23 mouse cellular contexts compared by ENCODE assay signal in genomic region chr10:19310471-19310870, GRCm38 (mm10). TPM values are rescaled to one million over a fixed set of nuclear protein-coding genes. Genes with fewer than 3 reads are reported as not detected.
DNase-seq lines count a peak whose midpoint lies in the region; ATAC-seq and TF ChIP-seq lines count a peak whose summit lies in the region.
"Had no signal": no experiment of that assay in that cellular context is flagged by ENCODE, and none has a peak within 500 bp of the region (broad histone marks: within the 10 kb centered on the region; RNA-seq: fewer than 3 reads in every experiment).

No protein-coding gene starts in this region.

- peak; percentile 67 for DNase-seq in lung, embryonic 14.5 days
- no peak for DNase-seq in lung, postnatal 36 days
- DNase-seq in hindbrain, postnatal 0 days (ENCODE audit: low spot score), result peak; percentile 39
- DNase-seq in frontal cortex, postnatal 14 days (ENCODE audit: low spot score in 2 of 2), result no peak
- no peak for DNase-seq in ovary, postnatal 36 days (ENCODE audit: low spot score)
- no peak for DNase-seq in layer of hippocampus, postnatal 14 days (ENCODE audit: low spot score in 2 of 2)
- DNase-seq: adrenal gland, adult 8-10 months; cerebellum, adult 11-12 months; gastrocnemius, adult 2 months; heart, adult 11 months; heart, postnatal 36 days; kidney, adult 18-20 months; kidney, postnatal 25 days; right cerebral cortex, postnatal 25 days; thymus, postnatal 25 days had no signal

- H3K9me3 ChIP-seq in lung, embryonic 14.5 days (ENCODE audit: low read depth, low read length), result no peaks in the 10 kb centered on the region
- no peaks in the 10 kb centered on the region for H3K9me3 ChIP-seq in forebrain, embryonic 15.5 days
- H3K9me3 ChIP-seq in hindbrain, postnatal 0 days (ENCODE audit: low read length), result no peaks in the 10 kb centered on the region
- H3K9me3 ChIP-seq: embryonic facial prominence, embryonic 12.5 days; heart, embryonic 13.5 days; neural tube, embryonic 12.5 days had no signal

- no peaks in the 10 kb centered on the region for H3K4me1 ChIP-seq in lung, embryonic 14.5 days (ENCODE audit: insufficient read depth)
- H3K4me1 ChIP-seq in forebrain, embryonic 15.5 days, result peaks cover 18% of the 10 kb centered on the region
- H3K4me1 ChIP-seq in hindbrain, postnatal 0 days (ENCODE audit: insufficient read depth, low read length), result no peaks in the 10 kb centered on the region
- H3K4me1 ChIP-seq: embryonic facial prominence, embryonic 12.5 days; heart, embryonic 13.5 days had no signal

- H3K4me3 ChIP-seq in lung, embryonic 14.5 days (ENCODE audit: low read depth, low read length), result no peak overlapping the region
- H3K4me3 ChIP-seq in forebrain, embryonic 15.5 days, result no peak overlapping the region
- no peak overlapping the region for H3K4me3 ChIP-seq in hindbrain, postnatal 0 days (ENCODE audit: low read length)
- H3K4me3 ChIP-seq: embryonic facial prominence, embryonic 12.5 days; gastrocnemius, adult 2 months; heart, embryonic 13.5 days; neural tube, embryonic 12.5 days had no signal

- no peak overlapping the region for H3K9ac ChIP-seq in lung, embryonic 14.5 days
- no peak overlapping the region for H3K9ac ChIP-seq in forebrain, embryonic 15.5 days (replicated peaks)
- H3K9ac ChIP-seq in hindbrain, postnatal 0 days (replicated peaks; ENCODE audit: low read length), result no peak overlapping the region
- H3K9ac ChIP-seq: embryonic facial prominence, embryonic 12.5 days; heart, embryonic 13.5 days; neural tube, embryonic 12.5 days had no signal

- 21% methylated on average over 5 of the region's 5 CpGs for WGBS in lung, embryonic 14.5 days
- 3% methylated on average over 5 of the region's 5 CpGs for WGBS in forebrain, embryonic 15.5 days
- WGBS in hindbrain, postnatal 0 days, result 12% methylated on average over 5 of the region's 5 CpGs

- H3K27me3 ChIP-seq in lung, embryonic 14.5 days (ENCODE audit: insufficient read depth, low read length), result no peaks in the 10 kb centered on the region
- H3K27me3 ChIP-seq in forebrain, embryonic 15.5 days, result 0 out of 2 replicates have a peak, but pooled peaks cover 2% of the 10 kb centered on the region
- H3K27me3 ChIP-seq in hindbrain, postnatal 0 days (ENCODE audit: insufficient read depth, low read length), result no peaks in the 10 kb centered on the region
- H3K27me3 ChIP-seq: embryonic facial prominence, embryonic 12.5 days; heart, embryonic 13.5 days had no signal

- H3K36me3 ChIP-seq in lung, embryonic 14.5 days (ENCODE audit: insufficient read depth), result no peaks in the 10 kb centered on the region
- no peaks in the 10 kb centered on the region for H3K36me3 ChIP-seq in forebrain, embryonic 15.5 days
- no peaks in the 10 kb centered on the region for H3K36me3 ChIP-seq in hindbrain, postnatal 0 days (ENCODE audit: insufficient read depth, low read length)
- H3K36me3 ChIP-seq: embryonic facial prominence, embryonic 12.5 days; heart, embryonic 13.5 days; neural tube, embryonic 12.5 days had no signal

- no peak for TF ChIP-seq CTCF in lung, embryonic 14.5 days (IDR thresholded peaks at IDR 0.05; ENCODE audit: low read depth)
- no peak for TF ChIP-seq CTCF in hindbrain, postnatal 0 days (IDR thresholded peaks at IDR 0.05; ENCODE audit: low read depth)

- no peak overlapping the region for H3K27ac ChIP-seq in lung, embryonic 14.5 days (ENCODE audit: low read depth)
- peak overlapping the region; percentile 72 for H3K27ac ChIP-seq in forebrain, embryonic 15.5 days (replicated peaks)
- no peak overlapping the region for H3K27ac ChIP-seq in hindbrain, postnatal 0 days
- H3K27ac ChIP-seq: embryonic facial prominence, embryonic 12.5 days; gastrocnemius, adult 2 months; heart, embryonic 13.5 days; neural tube, embryonic 12.5 days had no signal

- no peak for ATAC-seq in lung, embryonic 14.5 days (ENCODE audit: insufficient read depth)
- no peak for ATAC-seq in forebrain, embryonic 15.5 days (replicated peaks)
- ATAC-seq in hindbrain, postnatal 0 days, result no peak

- H3K4me2 ChIP-seq in lung, embryonic 14.5 days, result no peak overlapping the region
- H3K4me2 ChIP-seq in forebrain, embryonic 15.5 days (replicated peaks), result peak overlapping the region; percentile 36
- H3K4me2 ChIP-seq in hindbrain, postnatal 0 days (ENCODE audit: low read depth, low read length), result 0 out of 2 replicates have a peak overlapping the region, but pooled peaks have one; percentile 18
- H3K4me2 ChIP-seq: embryonic facial prominence, embryonic 12.5 days; heart, embryonic 13.5 days; neural tube, embryonic 12.5 days had no signal

RNA-seq across cellular contexts. Expression of gene Olig3, which starts 45.9 kb away (rescaled TPM):
- not detected in 2 replicates for polyA plus RNA-seq in lung, embryonic 14.5 days (2014; fragmentation: Nextera tagmentation; extraction: Ambion mirVana)
- polyA plus RNA-seq in forebrain, embryonic 15.5 days (2015; fragmentation: Nextera tagmentation; extraction: Ambion mirVana), result 0.99 and 1.6 TPM in 2 replicates
- total RNA-seq in hindbrain, postnatal 0 days (2014; rRNA removed), result 1.3 TPM in 1 of 2 replicates, not detected in the other
- polyA plus RNA-seq in hindbrain, postnatal 0 days (2015; fragmentation: Nextera tagmentation; extraction: Ambion mirVana), result 1.8 and 1.9 TPM in 2 replicates
- not detected for total RNA-seq in layer of hippocampus, postnatal 14 days (2021)
- total RNA-seq: adrenal gland, adult 8-10 months; common myeloid progenitor, adult 5-6 weeks; gastrocnemius, adult 2 months; heart, postnatal 36 days; left cerebral cortex, postnatal 14 days had no signal
- polyA plus RNA-seq: heart, embryonic 13.5 days; limb, embryonic 14.5 days; liver, embryonic 16.5 days had no signal

Comparison
In these comparisons a context has a peak if more than half of its experiments do, and no peak if none do; other contexts are left out.
1. DNase-seq: peak in lung, embryonic 14.5 days (single experiment) and hindbrain, postnatal 0 days (single experiment); none in lung, postnatal 36 days (single experiment), frontal cortex, postnatal 14 days (0 of 2), ovary, postnatal 36 days (single experiment) and layer of hippocampus, postnatal 14 days (0 of 2).